8 mouse cellular contexts compared by ENCODE assay signal in the genomic region with DNA sequence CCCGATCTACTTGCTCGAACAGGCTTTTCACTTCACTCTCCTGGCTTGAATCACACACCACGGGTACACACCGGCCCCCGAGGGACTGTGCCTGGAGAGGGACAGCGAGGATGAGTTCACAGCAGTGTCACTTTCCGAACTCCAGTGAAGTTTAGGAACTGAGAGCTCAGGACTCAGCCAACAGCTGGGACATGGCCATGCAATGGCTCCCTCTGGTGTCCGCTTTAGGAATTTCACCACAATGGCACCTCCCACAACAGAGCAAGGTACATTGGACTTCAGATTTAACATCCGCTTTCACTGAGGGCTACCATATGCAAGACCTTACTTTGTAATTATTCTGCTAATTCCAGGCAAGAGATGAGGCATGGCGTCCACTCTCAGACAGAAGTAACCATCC. TPM values are rescaled to one million over a fixed set of nuclear protein-coding genes. Genes with fewer than 3 reads are reported as not detected.
DNase-seq lines count a peak whose midpoint lies in the region; ATAC-seq lines count a peak whose summit lies in the region.

No protein-coding gene starts in this region.

- H3K9ac ChIP-seq in hindbrain, embryonic 14.5 days: no peak overlapping the region

- peaks cover 31% of the 10 kb centered on the region for H3K36me3 ChIP-seq in hindbrain, embryonic 14.5 days (replicated peaks; ENCODE audit: control insufficient read depth, insufficient read depth)

- WGBS in hindbrain, embryonic 14.5 days: 20% methylated on average over 10 of the region's 10 CpGs

- ATAC-seq in hindbrain, embryonic 14.5 days (ENCODE audit: low FRiP score): peak; percentile 69; the same call in 1 of the 2 replicates

- H3K4me2 ChIP-seq in hindbrain, embryonic 14.5 days (replicated peaks): 0 out of 2 replicates have a peak overlapping the region, but pooled peaks have one; percentile 5

- no peaks in the 10 kb centered on the region for H3K27me3 ChIP-seq in hindbrain, embryonic 14.5 days (ENCODE audit: control insufficient read depth, insufficient read depth, low read length)

- no peaks in the 10 kb centered on the region for H3K9me3 ChIP-seq in hindbrain, embryonic 14.5 days (ENCODE audit: control insufficient read depth, low read length)

- H3K27ac ChIP-seq in hindbrain, embryonic 14.5 days: no peak overlapping the region

- peak; percentile 70 for DNase-seq in Muller cell, postnatal 12 days (ENCODE audit: inconsistent ontology term)
- peak; percentile 86 to 91 for DNase-seq in cerebellum, postnatal 25 days
- peak; percentile 87 to 90 for DNase-seq in frontal cortex, postnatal 36 days (ENCODE audit: low spot score in 2 of 2)
- DNase-seq in hindbrain, embryonic 14.5 days (ENCODE audit: low spot score): peak; percentile 94
- peak; percentile 82 to 86 for DNase-seq in layer of hippocampus, postnatal 36 days
- DNase-seq in lung, postnatal 4 days: peak; percentile 83 to 91
- peak; percentile 69 for DNase-seq in retina, postnatal 7 days (ENCODE audit: low read depth, low spot score)
- peak; percentile 72 to 82 for DNase-seq in urinary bladder, adult 18-20 months (ENCODE audit: low spot score in 2 of 2)

- H3K4me1 ChIP-seq in hindbrain, embryonic 14.5 days (replicated peaks; ENCODE audit: control insufficient read depth, insufficient read depth, low read length): peaks cover 16% of the 10 kb centered on the region

- no peak overlapping the region for H3K4me3 ChIP-seq in hindbrain, embryonic 14.5 days (replicated peaks; ENCODE audit: low read length)

RNA-seq across cellular contexts. Expression of a gene that starts 1.8 kb away (rescaled TPM):
- polyA plus RNA-seq in hindbrain, embryonic 14.5 days (2014; fragmentation: Nextera tagmentation; extraction: Ambion mirVana): 70.8 and 72.3 TPM in 2 replicates
- 10 to 100 TPM; 82.7 to 83.2 TPM for total RNA-seq in layer of hippocampus, postnatal 36 days (2021)

RNA-seq across cellular contexts. Expression of a gene that starts 1.8 kb away (rescaled TPM):
- polyA plus RNA-seq in hindbrain, embryonic 14.5 days (2014; fragmentation: Nextera tagmentation; extraction: Ambion mirVana): 31.4 and 33.0 TPM in 2 replicates
- total RNA-seq in layer of hippocampus, postnatal 36 days (2021): 10 to 100 TPM; 10.6 to 14.2 TPM

RNA-seq across cellular contexts. Expression of a gene that starts 14.5 kb away (rescaled TPM):
- polyA plus RNA-seq in hindbrain, embryonic 14.5 days (2014; fragmentation: Nextera tagmentation; extraction: Ambion mirVana): not detected in 2 replicates
- 1 to 10 TPM; 1.2 to 1.6 TPM for total RNA-seq in layer of hippocampus, postnatal 36 days (2021)

RNA-seq across cellular contexts. Expression of a gene that starts 17.5 kb away (rescaled TPM):
- 0.36 and 0.70 TPM in 2 replicates for polyA plus RNA-seq in hindbrain, embryonic 14.5 days (2014; fragmentation: Nextera tagmentation; extraction: Ambion mirVana)
- total RNA-seq in layer of hippocampus, postnatal 36 days (2021): under 1 TPM; 0.10 to 0.20 TPM

RNA-seq across cellular contexts. Expression of a gene that starts 21.6 kb away (rescaled TPM):
- polyA plus RNA-seq in hindbrain, embryonic 14.5 days (2014; fragmentation: Nextera tagmentation; extraction: Ambion mirVana): 46.2 and 48.8 TPM in 2 replicates
- 10 to 100 TPM; 42.8 to 43.8 TPM for total RNA-seq in layer of hippocampus, postnatal 36 days (2021)
